Mouse (Mus musculus) forebrain, embryonic 14.5 days (tissue): ENCODE measurements around the gene Pdxdc1. TPM values are rescaled to one million over a fixed set of nuclear protein-coding genes. Genes with fewer than 3 reads are reported as not detected.

Experiments used
- ATAC-seq: fragments of 200-750 bp; cut with Nextera tagmentation; 2 replicates; pipeline ENCODE4 v1.8.0; 2017; ENCODE audit warnings: mild to moderate bottlenecking, moderate library complexity
- DNase-seq: peaks from one replicate; pipeline ENCODE4 v3.0.0-alpha.2; 2015; ENCODE audit warnings: low spot score
- H3K27ac ChIP-seq: fragments of 300-500 bp; sonication (generic); 2 replicates; pipeline ENCODE4 v1.5.1; 2014; ENCODE audit warnings: low read depth, mild to moderate bottlenecking, control low read depth, low read length, moderate library complexity
- H3K27me3 ChIP-seq: fragments of 300-500 bp; sonication (generic); replicated peaks from 2 replicates; pipeline ENCODE4 v1.6.1; 2014; ENCODE audit warnings: low read length, control low read depth, mixed read lengths; ENCODE audit not compliant: control insufficient read depth, insufficient read depth
- H3K36me3 ChIP-seq: fragments of 300-500 bp; sonication (generic); 2 replicates; pipeline ENCODE4 v1.6.1; 2014; ENCODE audit warnings: low read length, control low read depth; ENCODE audit not compliant: control insufficient read depth, insufficient read depth
- H3K4me1 ChIP-seq: fragments of 300-500 bp; sonication (generic); 2 replicates; pipeline ENCODE4 v1.6.1; 2014; ENCODE audit warnings: antibody characterized with exemption, low read length, control low read depth; ENCODE audit not compliant: control insufficient read depth, insufficient read depth
- H3K4me2 ChIP-seq: fragments of 300-500 bp; sonication (generic); 2 replicates; pipeline ENCODE4 v1.6.1; 2014; ENCODE audit warnings: mild to moderate bottlenecking, control low read depth, low read length
- H3K4me3 ChIP-seq: fragments of 300-500 bp; sonication (generic); 2 replicates; pipeline ENCODE4 v1.5.1; 2014; ENCODE audit warnings: low read depth, low read length, control low read depth
- H3K9ac ChIP-seq: fragments of 300-500 bp; sonication (generic); 2 replicates; pipeline ENCODE4 v1.6.1; 2014; ENCODE audit warnings: mild to moderate bottlenecking, low read length, control low read depth, moderate library complexity
- H3K9me3 ChIP-seq: fragments of 300-500 bp; sonication (generic); replicated peaks from 2 replicates; pipeline ENCODE4 v1.6.1; 2016; ENCODE audit warnings: low read length, control low read depth, mixed read lengths; ENCODE audit not compliant: control insufficient read depth
- WGBS: fragments of 180-500 bp; shearing (Covaris S2); extraction: QIAGEN DNeasy Blood & Tissue Kit; methylation state at CpG from one replicate; pipeline ENCODE4 v1.1.7; 2014; 5-methylcytosine and 5-hydroxymethylcytosine counted together
- polyA plus RNA-seq: library from polyadenylated mRNA; unstranded; fragments of >200 nt; fragmentation: Nextera tagmentation; extraction: Ambion mirVana; gene quantifications from 2 replicates; pipeline ENCODE4 v1.2.1, GENCODE M21; 2014

Pdxdc1 gene
- polyA plus RNA-seq, 1 experiment from 2014 or later: 62.2 TPM

GRCm38 (mm10) chr16:13898981-13899380 lies 4.0 kb downstream of the Pdxdc1 start:
- DNase-seq (no peak), ATAC-seq (no peak)
- Histone ChIP-seq H3K4me1 (peaks cover 10% of the 10 kb centered on the region), H3K4me2 (no peak overlapping the region), H3K36me3 (no peaks in the 10 kb centered on the region), H3K4me3 (no peak overlapping the region), H3K9me3 (no peaks in the 10 kb centered on the region), H3K9ac (no peak overlapping the region), H3K27ac (no peak overlapping the region), H3K27me3 (no peaks in the 10 kb centered on the region)
- 79% methylated on average over 2 of the region's 2 CpGs for WGBS

- Histone ChIP-seq H3K4me2 (no peak overlapping the region), H3K9me3 (no peaks in the 10 kb centered on the region), H3K27ac (no peak overlapping the region), H3K36me3 (no peaks in the 10 kb centered on the region), H3K4me1 (no peaks in the 10 kb centered on the region), H3K4me3 (no peak overlapping the region), H3K9ac (no peak overlapping the region), H3K27me3 (no peaks in the 10 kb centered on the region)
- ATAC-seq (no peak), DNase-seq (no peak)
- WGBS: 89% methylated on average over 3 of the region's 3 CpGs
Observed at GRCm38 (mm10) chr16:13896357-13896756, 6.6 kb downstream of the Pdxdc1 start.

- H3K27me3 ChIP-seq: no peaks in the 10 kb centered on the region
Observed at GRCm38 (mm10) chr16:13895740-13896139, 7.2 kb downstream of the Pdxdc1 start.

GRCm38 (mm10) chr16:13894097-13894496 lies 8.8 kb downstream of the Pdxdc1 start:
- H3K4me1 ChIP-seq: no peaks in the 10 kb centered on the region
- H3K4me3 ChIP-seq: no peak overlapping the region
- 99% methylated on average over 2 of the region's 2 CpGs for WGBS
- no peak overlapping the region for H3K27ac ChIP-seq
- H3K36me3 ChIP-seq: no peaks in the 10 kb centered on the region
- no peaks in the 10 kb centered on the region for H3K9me3 ChIP-seq
- H3K4me2 ChIP-seq: no peak overlapping the region
- no peaks in the 10 kb centered on the region for H3K27me3 ChIP-seq
- DNase-seq (no peak), ATAC-seq (no peak)
- H3K9ac ChIP-seq: no peak overlapping the region

More at GRCm38 (mm10) chr16:13895740-13896139, 7.2 kb downstream of the Pdxdc1 start:
- DNase-seq (no peak), ATAC-seq (no peak)
- Histone ChIP-seq H3K9ac (no peak overlapping the region), H3K4me2 (no peak overlapping the region), H3K9me3 (no peaks in the 10 kb centered on the region), H3K36me3 (no peaks in the 10 kb centered on the region), H3K4me1 (no peaks in the 10 kb centered on the region), H3K4me3 (no peak overlapping the region), H3K27ac (no peak overlapping the region)
- 86% methylated on average over 3 of the region's 3 CpGs for WGBS

GRCm38 (mm10) chr16:13892850-13893249 lies 10.1 kb downstream of the Pdxdc1 start:
- Histone ChIP-seq H3K27me3 (no peaks in the 10 kb centered on the region), H3K4me3 (no peak overlapping the region), H3K9me3 (no peaks in the 10 kb centered on the region), H3K4me1 (no peaks in the 10 kb centered on the region), H3K36me3 (no peaks in the 10 kb centered on the region), H3K27ac (no peak overlapping the region), H3K9ac (no peak overlapping the region), H3K4me2 (no peak overlapping the region)
- no peak for ATAC-seq
- DNase-seq: no peak

- H3K27me3 ChIP-seq: no peaks in the 10 kb centered on the region
- ATAC-seq: no peak
- no peak overlapping the region for H3K9ac ChIP-seq
- H3K4me3 ChIP-seq: no peak overlapping the region
- H3K27ac ChIP-seq: no peak overlapping the region
- no peaks in the 10 kb centered on the region for H3K4me1 ChIP-seq
- DNase-seq: no peak
- 88% methylated on average over 2 of the region's 2 CpGs for WGBS
- no peaks in the 10 kb centered on the region for H3K9me3 ChIP-seq
- no peaks in the 10 kb centered on the region for H3K36me3 ChIP-seq
- H3K4me2 ChIP-seq: no peak overlapping the region
Observed at GRCm38 (mm10) chr16:13890449-13890848, 12.5 kb downstream of the Pdxdc1 start.

- Histone ChIP-seq H3K9me3 (no peaks in the 10 kb centered on the region), H3K36me3 (0 out of 2 replicates have a peak, but pooled peaks cover 13% of the 10 kb centered on the region), H3K9ac (no peak overlapping the region), H3K4me2 (no peak overlapping the region), H3K27ac (no peak overlapping the region), H3K27me3 (no peaks in the 10 kb centered on the region), H3K4me3 (no peak overlapping the region), H3K4me1 (no peaks in the 10 kb centered on the region)
- no peak for ATAC-seq
- 71% methylated on average over 3 of the region's 3 CpGs for WGBS
- DNase-seq: no peak
Observed at GRCm38 (mm10) chr16:13883094-13883774, 19.7 kb downstream of the Pdxdc1 start.

GRCm38 (mm10) chr16:13875483-13875882 lies 27.4 kb downstream of the Pdxdc1 start:
- ATAC-seq (no peak), DNase-seq (no peak)
- WGBS: 95% methylated on average over 4 of the region's 4 CpGs
- no peak overlapping the region for H3K27ac ChIP-seq
- no peaks in the 10 kb centered on the region for H3K27me3 ChIP-seq
- H3K4me1 ChIP-seq: no peaks in the 10 kb centered on the region
- H3K4me2 ChIP-seq: no peak overlapping the region
- no peak overlapping the region for H3K4me3 ChIP-seq
- no peak overlapping the region for H3K9ac ChIP-seq
- H3K36me3 ChIP-seq: peaks cover 33% of the 10 kb centered on the region
- H3K9me3 ChIP-seq: no peaks in the 10 kb centered on the region

GRCm38 (mm10) chr16:13867910-13868514 lies 34.9 kb downstream of the Pdxdc1 start:
- Histone ChIP-seq H3K4me1 (no peaks in the 10 kb centered on the region), H3K4me2 (peak overlapping the region; percentile 44), H3K36me3 (peaks cover 14% of the 10 kb centered on the region), H3K27ac (no peak overlapping the region), H3K4me3 (peak overlapping the region; percentile 23), H3K9me3 (no peaks in the 10 kb centered on the region), H3K27me3 (no peaks in the 10 kb centered on the region), H3K9ac (peak overlapping the region; percentile 41; the same call in 1 of the 2 replicates)
- DNase-seq: peak; percentile 27
- peak; percentile 58 for ATAC-seq
- 5% methylated on average over 42 of the region's 42 CpGs for WGBS
